Mouse (Mus musculus) testis, adult 2 months (tissue): ENCODE results near the gene Slc11a2. TPM values are rescaled to one million over a fixed set of nuclear protein-coding genes. Genes with fewer than 3 reads are reported as not detected.

Source experiments
- polyA plus RNA-seq: library from polyadenylated mRNA; depleted of rRNA; stranded (reverse); fragments of >200 nt; gene quantifications from 2 replicates; pipeline ENCODE4 v1.2.3, GENCODE M21; 2012; rRNA removed

Slc11a2 gene
- polyA plus RNA-seq, 1 experiment = 38.4 TPM

Other genes with a start within 250 kb of the Slc11a2 start
- 254 and 277 TPM in 2 replicates for gene Atf1, start 197.3 kb downstream of the Slc11a2 start, polyA plus RNA-seq
- 27.5 and 36.5 TPM in 2 replicates for gene Tmprss12, start 144.2 kb downstream of the Slc11a2 start, polyA plus RNA-seq
- 5.0 TPM in 2 replicates for gene Mettl7a1, start 120.9 kb downstream of the Slc11a2 start, polyA plus RNA-seq
- gene Mettl7a3, start 90.1 kb downstream of the Slc11a2 start, polyA plus RNA-seq = not detected in 2 replicates
- not detected in 2 replicates for gene Methig1, start 71.9 kb downstream of the Slc11a2 start, polyA plus RNA-seq
- not detected in 2 replicates for gene Mettl7a2, start 71.9 kb downstream of the Slc11a2 start, polyA plus RNA-seq
- not detected in 2 replicates for gene Higd1c, start 60.5 kb downstream of the Slc11a2 start, polyA plus RNA-seq
- 0.19 and 0.30 TPM in 2 replicates for gene Gm5475, start 2.9 kb downstream of the Slc11a2 start, polyA plus RNA-seq
- gene Letmd1, start 44.0 kb upstream of the Slc11a2 start, polyA plus RNA-seq = 18.8 and 20.0 TPM in 2 replicates
- 12.2 and 12.5 TPM in 2 replicates for gene Csrnp2, start 70.4 kb upstream of the Slc11a2 start, polyA plus RNA-seq
- gene Tfcp2, start 126.9 kb upstream of the Slc11a2 start, polyA plus RNA-seq = 10.4 and 11.3 TPM in 2 replicates
- gene Pou6f1, start 174.9 kb upstream of the Slc11a2 start, polyA plus RNA-seq = 38.2 and 38.9 TPM in 2 replicates
- gene Dazap2, start 190.3 kb upstream of the Slc11a2 start, polyA plus RNA-seq = 242 and 282 TPM in 2 replicates
- 3.6 and 4.9 TPM in 2 replicates for gene Smagp, start 211.9 kb upstream of the Slc11a2 start, polyA plus RNA-seq
- gene Bin2, start 244.5 kb upstream of the Slc11a2 start, polyA plus RNA-seq = 19.3 and 19.7 TPM in 2 replicates